Mouse (Mus musculus): Measurements from ENCODE around the gene Lypd6b.

DNA sequence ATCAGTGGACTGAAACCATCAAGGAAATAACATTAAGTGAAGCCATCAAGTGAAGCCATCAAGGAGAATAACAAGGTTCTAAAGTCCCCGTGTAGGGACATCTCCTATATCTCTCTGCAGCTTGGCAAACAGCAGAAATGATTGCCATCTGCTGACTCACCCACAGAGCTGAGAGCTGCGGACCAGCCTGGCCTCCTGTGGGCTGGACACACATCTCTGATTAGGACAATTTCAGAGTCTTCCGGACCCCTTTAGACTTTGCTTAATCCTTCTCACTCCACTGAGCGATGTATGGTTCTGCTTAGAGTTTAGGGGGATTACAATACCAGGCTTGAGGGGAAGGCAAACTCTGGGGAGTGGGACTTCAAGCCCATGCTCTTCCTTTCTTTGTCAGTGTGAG, 135.3 kb downstream of the Lypd6b start:
- TF ChIP-seq CTCF (conservative IDR thresholded peaks at IDR 0.05; ENCODE audit: low read length), result no peak
- no peak for TF ChIP-seq POU5F1 (IDR thresholded peaks at IDR 0.05; ENCODE audit: borderline replicate concordance, low read length)
- TF ChIP-seq NANOG (IDR thresholded peaks at IDR 0.05; ENCODE audit: borderline replicate concordance, low read length), result no peak
